Mouse (Mus musculus): ENCODE measurements at regions not wholly inside any gene's neighbourhood (a gene's known extent, or its start where the extent isn't known, plus 50 kb on each side); places are given as distances from the start of the nearest gene placed in this dataset.

DNA sequence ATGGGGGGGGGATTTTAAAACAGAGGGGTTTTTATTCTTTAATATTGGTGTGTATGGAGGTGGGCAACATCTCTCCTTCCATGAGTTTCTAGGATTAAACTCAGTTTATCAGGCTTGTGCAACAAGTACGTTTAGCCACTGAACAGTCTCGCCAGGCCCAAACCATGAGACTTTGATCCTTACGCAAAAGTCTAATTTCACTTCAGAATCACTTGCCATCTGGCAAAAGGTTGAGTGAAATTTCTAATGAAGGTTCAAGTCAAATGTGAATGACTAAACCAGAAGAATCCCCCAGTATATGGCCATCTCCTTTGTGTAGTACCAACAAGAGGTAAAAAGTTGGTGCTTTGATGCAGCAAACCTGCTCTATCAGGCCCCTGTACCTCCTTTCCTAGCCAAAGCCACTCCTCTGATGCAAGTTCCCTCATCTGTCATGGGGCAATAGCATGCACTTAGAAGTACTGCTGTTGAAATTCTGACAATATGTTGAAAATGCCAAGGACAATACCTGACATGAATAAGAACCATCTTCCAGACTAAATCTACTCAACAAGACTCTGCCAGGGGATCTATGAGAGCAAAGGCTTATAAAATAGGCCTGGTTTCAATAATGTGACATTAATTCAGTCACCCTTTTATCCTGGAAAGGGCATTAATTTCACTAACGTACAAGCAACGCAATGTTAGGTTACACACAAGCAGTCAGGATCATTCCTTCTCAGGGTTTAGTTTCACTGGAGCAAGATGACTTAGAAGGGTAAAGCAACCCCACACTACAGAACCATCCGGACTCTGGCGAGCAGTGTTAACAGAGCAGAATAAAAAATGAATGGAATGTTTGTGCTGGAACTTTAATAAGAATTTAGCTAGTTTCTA, 51.9 kb upstream of the Nampt start:
- no peak for TF ChIP-seq EP300 (IDR thresholded peaks at IDR 0.05)
- TF ChIP-seq CTCF (IDR thresholded peaks at IDR 0.05) = no peak
